Mouse (Mus musculus) liver, embryonic 16.5 days (tissue): ENCODE measurements at regions not wholly inside any gene's neighbourhood (a gene's known extent, or its start where the extent isn't known, plus 50 kb on each side); places are given as distances from the start of the nearest gene placed in this dataset.

Source experiments
- ATAC-seq: fragments of 200-750 bp; cut with Nextera tagmentation; 2 replicates; pipeline ENCODE4 v1.8.0; 2017; ENCODE audit warnings: low read depth, mild to moderate bottlenecking, moderate number of reproducible peaks, moderate library complexity
- H3K27ac ChIP-seq: fragments of 300-500 bp; sonication (generic); 2 replicates; pipeline ENCODE4 v1.5.1; 2014; ENCODE audit warnings: mild to moderate bottlenecking, low read length
- H3K27me3 ChIP-seq: fragments of 300-500 bp; sonication (generic); 2 replicates; pipeline ENCODE4 v1.6.1; 2014; ENCODE audit warnings: low read depth, low read length, mixed read lengths; ENCODE audit not compliant: control insufficient read depth, insufficient read depth
- H3K36me3 ChIP-seq: fragments of 300-500 bp; sonication (generic); 2 replicates; pipeline ENCODE4 v1.6.1; 2014; ENCODE audit warnings: mild to moderate bottlenecking; ENCODE audit not compliant: control insufficient read depth, insufficient read depth
- H3K4me1 ChIP-seq: fragments of 300-500 bp; sonication (generic); 2 replicates; pipeline ENCODE4 v1.6.1; 2014; ENCODE audit warnings: low read depth, low read length, mixed read lengths; ENCODE audit not compliant: control insufficient read depth
- H3K4me2 ChIP-seq: fragments of 300-500 bp; sonication (generic); 2 replicates; pipeline ENCODE4 v1.6.1; 2014; ENCODE audit warnings: low read depth, low read length, mixed read lengths
- H3K4me3 ChIP-seq: fragments of 300-500 bp; sonication (generic); 2 replicates; pipeline ENCODE4 v1.5.1; 2014; ENCODE audit warnings: low read depth, mild to moderate bottlenecking, low read length
- H3K9ac ChIP-seq: fragments of 300-500 bp; sonication (generic); 2 replicates; pipeline ENCODE4 v1.6.1; 2014; ENCODE audit warnings: low read depth, low read length
- H3K9me3 ChIP-seq: fragments of 300-500 bp; sonication (generic); replicated peaks from 2 replicates; pipeline ENCODE4 v1.6.1; 2016; ENCODE audit warnings: low read length; ENCODE audit not compliant: control insufficient read depth
- WGBS: fragments of 180-500 bp; shearing (Covaris S2); extraction: QIAGEN DNeasy Blood & Tissue Kit; methylation state at CpG from one replicate; pipeline ENCODE4 v1.1.7; 2014; ENCODE audit not compliant: insufficient replicate concordance; 5-methylcytosine and 5-hydroxymethylcytosine counted together

- Histone ChIP-seq H3K9ac (no peak overlapping the region), H3K4me1 (no peaks in the 10 kb centered on the region), H3K4me2 (no peak overlapping the region), H3K4me3 (no peak overlapping the region), H3K9me3 (no peaks in the 10 kb centered on the region), H3K27me3 (no peaks in the 10 kb centered on the region), H3K36me3 (no peaks in the 10 kb centered on the region), H3K27ac (no peak overlapping the region)
- 69% methylated on average over 12 of the region's 12 CpGs for WGBS
- ATAC-seq: no peak
Observed at GRCm38 (mm10) chr4:94361528-94362217, 194.7 kb upstream of the Gm10306 start.

DNA sequence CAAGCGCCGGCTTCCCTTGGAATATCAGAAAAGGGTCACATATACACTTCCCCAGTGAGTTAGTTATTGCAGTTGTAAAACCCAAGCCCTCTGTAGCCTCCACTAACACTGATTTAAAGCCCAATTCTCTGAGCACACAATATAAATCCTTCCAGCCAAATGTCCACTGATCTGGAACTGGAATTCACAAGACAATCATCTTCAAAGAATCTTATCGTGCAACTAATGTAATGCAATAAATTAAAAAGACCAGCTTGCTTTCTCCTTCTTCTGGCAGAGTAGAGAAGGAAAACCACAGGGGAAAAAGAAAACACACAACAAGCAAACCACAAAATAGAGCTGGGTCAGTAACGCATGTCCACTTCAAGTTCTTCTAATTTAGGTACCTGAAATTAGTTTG lies 191.0 kb upstream of the Gm10306 start:
- no peak for ATAC-seq
- Histone ChIP-seq H3K4me3 (no peak overlapping the region), H3K4me1 (no peaks in the 10 kb centered on the region), H3K27me3 (no peaks in the 10 kb centered on the region), H3K9ac (no peak overlapping the region), H3K27ac (no peak overlapping the region), H3K4me2 (no peak overlapping the region), H3K9me3 (no peaks in the 10 kb centered on the region), H3K36me3 (no peaks in the 10 kb centered on the region)
- WGBS: 54% methylated on average over 4 of the region's 4 CpGs

DNA sequence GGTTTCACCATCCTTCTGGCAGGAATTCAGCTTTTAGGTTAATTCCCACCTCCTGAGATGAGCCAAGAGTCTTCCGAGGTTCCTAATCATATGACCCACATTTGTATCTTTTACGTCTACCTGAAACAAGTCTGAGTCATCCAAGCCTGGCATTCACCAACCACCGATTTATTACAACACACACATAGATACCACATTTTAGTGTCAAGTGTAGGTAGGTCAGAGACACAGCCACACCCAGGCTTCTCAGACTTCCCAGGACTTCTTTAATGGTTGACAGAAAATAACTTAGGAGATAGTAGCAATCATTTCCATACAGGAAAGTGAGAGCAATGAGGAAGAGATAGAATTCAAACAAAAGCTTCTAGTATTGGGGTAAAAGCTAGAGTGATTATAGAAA lies 189.2 kb upstream of the Gm10306 start:
- no peaks in the 10 kb centered on the region for H3K9me3 ChIP-seq
- ATAC-seq: no peak
- H3K27ac ChIP-seq: no peak overlapping the region
- 69% methylated on average over 3 of the region's 3 CpGs for WGBS
- no peak overlapping the region for H3K9ac ChIP-seq
- H3K4me2 ChIP-seq: no peak overlapping the region
- no peak overlapping the region for H3K4me3 ChIP-seq
- no peaks in the 10 kb centered on the region for H3K27me3 ChIP-seq
- no peaks in the 10 kb centered on the region for H3K36me3 ChIP-seq
- no peaks in the 10 kb centered on the region for H3K4me1 ChIP-seq

DNA sequence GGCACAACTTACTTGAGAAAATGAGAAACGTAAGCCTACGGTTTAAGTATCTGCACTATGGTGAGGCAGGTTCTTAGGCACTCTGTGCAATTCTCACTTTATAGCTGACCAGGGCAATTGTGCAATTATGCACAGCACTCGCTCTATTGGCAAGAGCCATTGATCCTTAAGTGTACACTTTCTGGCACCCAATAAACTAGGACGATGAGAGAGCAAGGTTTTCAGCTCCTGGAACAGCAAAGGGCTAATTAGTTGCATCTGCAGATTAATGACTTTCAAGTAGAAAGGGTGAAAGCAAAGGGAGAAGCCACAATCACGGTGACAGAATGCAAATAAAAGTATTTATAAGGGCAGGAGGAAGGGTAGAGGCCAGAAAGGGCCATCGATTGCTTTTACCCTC lies 185.4 kb upstream of the Gm10306 start:
- no peak overlapping the region for H3K4me2 ChIP-seq
- H3K27ac ChIP-seq: no peak overlapping the region
- no peaks in the 10 kb centered on the region for H3K27me3 ChIP-seq
- H3K9ac ChIP-seq: no peak overlapping the region
- no peaks in the 10 kb centered on the region for H3K4me1 ChIP-seq
- no peak for ATAC-seq
- no peaks in the 10 kb centered on the region for H3K9me3 ChIP-seq
- no peaks in the 10 kb centered on the region for H3K36me3 ChIP-seq
- 41% methylated on average over 6 of the region's 6 CpGs for WGBS
- H3K4me3 ChIP-seq: no peak overlapping the region

- no peaks in the 10 kb centered on the region for H3K36me3 ChIP-seq
- ATAC-seq: no peak
- H3K9me3 ChIP-seq: no peaks in the 10 kb centered on the region
- H3K9ac ChIP-seq: no peak overlapping the region
- no peak overlapping the region for H3K4me2 ChIP-seq
- no peak overlapping the region for H3K4me3 ChIP-seq
- H3K27me3 ChIP-seq: no peaks in the 10 kb centered on the region
- no peak overlapping the region for H3K27ac ChIP-seq
- no peaks in the 10 kb centered on the region for H3K4me1 ChIP-seq
- 63% methylated on average over 1 of the region's 1 CpGs for WGBS
Observed at GRCm38 (mm10) chr4:94376256-94376655, 180.1 kb upstream of the Gm10306 start.

DNA sequence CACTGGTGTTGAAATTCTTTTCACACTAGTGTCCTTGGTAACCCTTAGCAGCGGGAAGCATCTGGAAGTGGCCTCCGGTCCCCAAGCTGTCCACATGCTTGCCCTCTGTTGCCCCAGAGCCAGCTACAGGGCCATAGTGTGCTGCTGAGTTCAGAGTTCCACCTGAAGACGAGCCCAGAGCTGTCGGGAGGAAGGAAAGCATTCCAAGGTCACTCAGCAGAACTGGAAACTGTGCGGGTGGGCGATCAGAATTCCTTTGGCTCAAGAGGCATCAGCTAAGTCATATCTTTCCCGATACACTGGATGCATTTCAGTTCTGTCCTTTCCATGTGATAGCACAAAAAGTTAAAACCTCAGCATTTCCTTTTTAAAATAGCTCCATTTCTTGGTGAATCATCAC lies 170.6 kb upstream of the Gm10306 start:
- H3K9me3 ChIP-seq: no peaks in the 10 kb centered on the region
- H3K4me1 ChIP-seq: no peaks in the 10 kb centered on the region
- no peaks in the 10 kb centered on the region for H3K36me3 ChIP-seq
- peak; percentile 54; the same call in 1 of the 2 replicates for ATAC-seq
- H3K9ac ChIP-seq: no peak overlapping the region
- WGBS: 52% methylated on average over 7 of the region's 7 CpGs
- H3K27me3 ChIP-seq: no peaks in the 10 kb centered on the region
- H3K4me3 ChIP-seq: no peak overlapping the region
- no peak overlapping the region for H3K4me2 ChIP-seq
- no peak overlapping the region for H3K27ac ChIP-seq

GRCm38 (mm10) chr4:94388317-94388716 lies 168.0 kb upstream of the Gm10306 start:
- no peaks in the 10 kb centered on the region for H3K27me3 ChIP-seq
- no peak overlapping the region for H3K4me3 ChIP-seq
- no peak overlapping the region for H3K9ac ChIP-seq
- H3K4me1 ChIP-seq: no peaks in the 10 kb centered on the region
- no peak for ATAC-seq
- no peak overlapping the region for H3K4me2 ChIP-seq
- H3K9me3 ChIP-seq: no peaks in the 10 kb centered on the region
- 19% methylated on average over 2 of the region's 2 CpGs for WGBS
- no peaks in the 10 kb centered on the region for H3K36me3 ChIP-seq
- no peak overlapping the region for H3K27ac ChIP-seq

DNA sequence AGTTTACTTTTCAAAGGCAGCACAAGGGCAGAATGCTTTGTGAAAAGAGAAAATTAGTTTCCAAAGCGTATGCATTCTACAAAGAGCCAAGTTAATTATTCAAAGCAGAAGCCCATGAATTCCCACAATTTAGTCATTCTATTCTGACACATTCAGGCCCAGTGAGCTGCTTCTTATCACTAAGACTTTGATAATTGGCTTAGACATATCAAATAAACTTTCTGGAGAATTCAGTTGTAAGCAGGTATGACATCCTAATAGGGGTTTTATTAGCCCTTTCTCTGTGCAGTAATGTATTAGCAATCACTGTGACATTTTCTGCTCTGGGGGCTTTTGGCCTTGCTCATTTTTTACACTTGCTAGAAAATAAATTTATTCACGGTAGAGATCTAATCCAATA lies 161.9 kb upstream of the Gm10306 start:
- no peak for ATAC-seq
- Histone ChIP-seq H3K27ac (no peak overlapping the region), H3K9ac (no peak overlapping the region), H3K27me3 (no peaks in the 10 kb centered on the region), H3K36me3 (no peaks in the 10 kb centered on the region), H3K4me3 (no peak overlapping the region), H3K9me3 (no peaks in the 10 kb centered on the region), H3K4me1 (no peaks in the 10 kb centered on the region), H3K4me2 (no peak overlapping the region)
- 51% methylated on average over 2 of the region's 2 CpGs for WGBS

- WGBS: 25% methylated on average over 2 of the region's 2 CpGs
- H3K4me2 ChIP-seq: no peak overlapping the region
- no peak overlapping the region for H3K4me3 ChIP-seq
- ATAC-seq: no peak
- H3K4me1 ChIP-seq: no peaks in the 10 kb centered on the region
- no peak overlapping the region for H3K27ac ChIP-seq
- H3K9me3 ChIP-seq: no peaks in the 10 kb centered on the region
- H3K9ac ChIP-seq: no peak overlapping the region
- H3K27me3 ChIP-seq: no peaks in the 10 kb centered on the region
- no peaks in the 10 kb centered on the region for H3K36me3 ChIP-seq
Observed at GRCm38 (mm10) chr4:94397284-94397683, 159.1 kb upstream of the Gm10306 start.
